Mouse (Mus musculus): ENCODE data around the gene Serpinb6e. TPM values are rescaled to one million over a fixed set of nuclear protein-coding genes. Genes with fewer than 3 reads are reported as not detected.

Serpinb6e gene
- not detected in 2 replicates for polyA plus RNA-seq (2012; rRNA removed)

GRCm38 (mm10) chr13:33843308-33843707 lies at the start of gene Serpinb6e:
Gene Serpinb6e (minus strand): TSS chr13:33843408.

Other genes starting within 250 kb of the Serpinb6e start
- not detected in 2 replicates for gene Serpinb6d, start 182.0 kb downstream of the Serpinb6e start, polyA plus RNA-seq (2012; rRNA removed)
- 0.10 and 0.16 TPM in 2 replicates for gene Serpinb6c, start 62.3 kb upstream of the Serpinb6e start, polyA plus RNA-seq (2012; rRNA removed)
- 13.0 and 13.1 TPM in 2 replicates for gene Nqo2, start 121.3 kb upstream of the Serpinb6e start, polyA plus RNA-seq (2012; rRNA removed)
- gene Ripk1, start 159.0 kb upstream of the Serpinb6e start, polyA plus RNA-seq (2012; rRNA removed), result 5.6 and 7.5 TPM in 2 replicates
- gene Serpinb6a, start 159.4 kb upstream of the Serpinb6e start, polyA plus RNA-seq (2012; rRNA removed), result 31.5 and 38.5 TPM in 2 replicates
- gene Bphl, start 194.2 kb upstream of the Serpinb6e start, polyA plus RNA-seq (2012; rRNA removed), result 17.2 and 24.1 TPM in 2 replicates
- 352 and 414 TPM in 2 replicates for gene Tubb2a, start 234.6 kb upstream of the Serpinb6e start, polyA plus RNA-seq (2012; rRNA removed)

Data from central nervous system, embryonic 11.5 days (tissue).